Mouse (Mus musculus): ENCODE measurements around the gene Sgms2.
"Not testable (repeated sequence)": the region's sequence is repeated elsewhere in the genome, so short reads cannot be mapped to it uniquely, and the experiment has no call there.

Sgms2 gene

DNA sequence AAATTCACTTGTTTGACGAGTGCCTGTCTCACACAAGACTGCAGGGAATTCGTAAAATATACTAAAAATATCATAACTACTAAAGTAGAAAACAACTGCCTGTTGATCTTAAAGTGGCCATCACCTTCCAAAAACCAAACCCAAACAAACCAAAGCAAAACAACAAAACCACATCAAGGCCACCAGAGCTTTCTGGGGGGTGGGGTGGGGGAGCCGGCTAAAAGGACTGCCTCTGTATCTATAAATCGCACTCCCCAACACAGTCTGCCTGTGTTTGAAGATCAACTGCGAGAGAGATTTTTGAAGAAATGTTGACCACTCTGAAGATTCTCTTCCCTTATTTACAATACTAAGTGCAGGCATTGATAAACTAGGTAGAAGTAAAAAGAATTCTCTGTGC, 133.0 kb downstream of the Sgms2 start:
- DNase-seq (ENCODE audit: low spot score), result no peak

DNA sequence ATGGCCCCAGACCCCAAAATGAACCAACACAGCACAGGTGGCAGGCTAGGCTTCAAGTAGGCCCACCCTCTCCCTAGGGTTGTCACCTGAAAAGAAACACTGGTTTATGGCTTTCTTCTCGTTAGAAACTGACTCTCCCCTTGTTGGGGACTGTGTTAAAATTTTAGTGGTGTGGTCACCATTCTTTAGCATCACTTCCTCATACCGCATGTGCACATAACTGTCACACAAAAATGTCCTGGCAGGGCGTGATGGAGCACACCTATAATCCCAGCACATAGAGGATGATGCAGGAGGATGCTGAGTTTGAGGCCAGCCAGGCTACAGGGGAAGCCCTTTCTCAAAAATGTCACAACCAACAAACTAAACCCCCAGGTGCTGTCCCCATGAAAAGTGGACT, 133.6 kb downstream of the Sgms2 start:
- no peak for DNase-seq (ENCODE audit: low spot score)

DNA sequence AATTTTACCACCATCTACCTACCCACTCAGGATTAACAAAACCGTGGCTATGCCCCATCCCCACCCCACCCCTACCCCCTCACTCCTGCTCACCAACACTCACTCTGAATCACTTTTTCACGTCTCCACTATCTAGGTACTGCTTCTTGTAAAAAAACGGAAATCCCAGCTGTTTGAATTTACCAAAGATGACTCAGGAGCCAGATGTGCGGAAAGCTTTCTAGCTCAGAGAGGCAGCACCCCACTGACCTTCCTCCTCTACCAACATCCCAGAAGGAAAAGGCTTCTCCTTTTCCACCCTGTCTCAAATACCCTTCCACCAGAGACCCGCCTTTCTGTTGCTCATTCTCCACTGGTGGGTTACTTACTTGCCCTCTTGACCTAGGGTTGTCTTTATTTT, 135.2 kb downstream of the Sgms2 start:
- DNase-seq (ENCODE audit: low spot score), result no peak

DNA sequence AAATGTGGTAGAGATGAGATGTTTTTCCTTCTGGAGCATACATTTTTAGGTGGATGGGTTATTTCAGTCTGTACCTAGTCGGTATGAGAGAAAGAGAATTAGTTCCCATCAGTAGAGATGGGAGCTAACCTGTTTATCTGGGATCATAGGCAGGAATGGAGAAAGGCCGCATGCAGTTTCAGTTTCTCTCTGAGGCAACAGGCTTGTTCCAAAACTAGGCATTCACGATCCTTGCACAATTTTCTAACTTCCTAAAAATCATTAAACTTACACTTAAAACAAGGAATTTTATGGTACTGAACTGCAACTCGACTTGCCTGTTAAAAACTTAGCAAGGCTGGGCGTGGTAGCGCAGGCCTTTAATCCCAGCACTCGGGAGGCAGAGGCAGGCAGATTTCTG, 140.7 kb downstream of the Sgms2 start:
- DNase-seq (ENCODE audit: low spot score), result no peak

DNA sequence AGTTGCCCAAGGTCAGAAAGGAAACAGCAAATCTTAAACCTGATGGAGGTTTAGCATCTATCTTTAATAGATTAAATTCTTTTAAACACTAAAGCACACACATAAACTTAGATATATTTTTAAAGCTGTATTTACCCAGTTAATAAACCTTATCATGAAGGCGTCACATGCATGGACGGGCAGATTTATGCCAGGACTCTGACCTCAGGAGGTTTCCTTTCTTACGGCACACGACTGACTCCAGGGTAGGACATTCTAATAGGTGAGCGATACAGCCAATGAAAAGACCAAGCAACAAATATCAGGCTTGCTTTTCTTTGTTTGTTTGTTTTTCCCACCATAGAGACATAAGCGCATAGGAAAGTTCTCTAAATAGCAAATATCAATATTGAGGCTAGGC, 142.2 kb downstream of the Sgms2 start:
- no peak for DNase-seq (ENCODE audit: low spot score)

DNA sequence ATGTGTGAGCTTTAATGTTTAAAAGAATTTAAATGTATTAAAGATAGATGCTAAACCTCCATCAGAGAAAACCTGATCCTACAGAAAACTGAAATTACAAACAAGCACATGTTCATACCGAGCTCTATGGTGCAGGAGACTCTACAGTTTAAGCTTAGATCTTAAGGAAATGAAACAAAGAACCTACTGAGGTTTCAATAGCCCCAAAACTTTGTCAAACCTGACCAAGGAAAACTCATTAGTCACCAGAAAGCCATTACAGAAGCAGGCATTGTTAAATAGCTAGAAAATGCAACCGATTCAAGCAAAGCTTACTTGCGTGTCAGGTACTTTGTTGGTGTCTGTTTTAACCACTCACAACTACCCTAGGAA, 142.6 kb downstream of the Sgms2 start:
- DNase-seq (ENCODE audit: low spot score), result no peak

DNA sequence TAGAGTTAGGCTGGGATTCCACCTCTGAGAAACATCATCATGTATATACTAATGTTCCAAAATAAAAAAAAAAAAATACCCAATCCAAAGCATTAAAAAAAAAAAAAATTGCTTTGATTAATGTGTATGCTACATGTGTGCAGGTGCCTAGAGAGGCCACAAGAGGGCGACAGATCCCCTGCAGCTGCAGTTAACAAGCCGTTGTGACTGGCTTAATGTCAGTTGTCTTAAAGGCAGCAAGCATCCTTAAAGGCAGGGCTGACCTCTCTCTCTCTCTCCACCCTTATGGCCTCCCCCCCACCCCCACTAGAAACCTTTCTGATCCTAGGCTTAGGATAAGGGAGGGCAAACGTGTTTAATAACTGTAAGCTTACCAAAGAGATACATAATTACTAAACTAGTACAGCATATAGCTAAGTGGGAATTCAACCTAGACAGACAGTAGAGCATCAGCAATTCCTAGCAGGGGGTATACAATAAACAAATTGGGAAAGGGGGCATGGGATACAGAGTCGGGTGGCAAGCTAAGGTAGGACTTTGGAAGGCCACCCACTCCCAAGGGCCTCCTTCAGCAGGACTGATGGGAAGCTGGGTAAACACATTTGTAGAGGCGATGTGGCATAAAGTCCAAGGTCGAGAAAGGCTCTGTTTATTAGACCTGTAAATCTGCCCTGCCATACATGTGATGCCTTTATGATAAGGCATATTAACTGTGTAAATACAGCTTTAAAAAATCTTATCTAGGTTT, 143.2 kb downstream of the Sgms2 start:
- DNase-seq (ENCODE audit: low spot score), result no peak

DNA sequence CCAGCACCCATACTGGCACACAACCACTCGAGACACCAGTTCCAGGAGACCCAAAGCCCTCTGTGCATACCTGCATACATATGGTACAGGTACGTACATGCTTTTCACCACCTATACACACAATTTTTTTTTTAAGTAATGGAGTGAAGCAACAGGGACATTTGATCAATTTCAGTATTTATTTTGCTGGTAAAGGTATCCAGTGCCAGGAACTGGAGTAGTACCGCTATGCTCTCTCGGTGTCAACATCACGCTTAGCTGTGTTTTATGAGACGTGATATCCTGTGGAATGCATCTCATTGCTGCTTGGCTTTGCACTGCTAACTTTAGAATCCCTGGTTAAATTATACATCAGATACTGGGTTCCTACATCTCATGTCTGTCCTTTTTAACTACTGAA, 145.3 kb downstream of the Sgms2 start:
- DNase-seq (ENCODE audit: low spot score), result no peak

DNA sequence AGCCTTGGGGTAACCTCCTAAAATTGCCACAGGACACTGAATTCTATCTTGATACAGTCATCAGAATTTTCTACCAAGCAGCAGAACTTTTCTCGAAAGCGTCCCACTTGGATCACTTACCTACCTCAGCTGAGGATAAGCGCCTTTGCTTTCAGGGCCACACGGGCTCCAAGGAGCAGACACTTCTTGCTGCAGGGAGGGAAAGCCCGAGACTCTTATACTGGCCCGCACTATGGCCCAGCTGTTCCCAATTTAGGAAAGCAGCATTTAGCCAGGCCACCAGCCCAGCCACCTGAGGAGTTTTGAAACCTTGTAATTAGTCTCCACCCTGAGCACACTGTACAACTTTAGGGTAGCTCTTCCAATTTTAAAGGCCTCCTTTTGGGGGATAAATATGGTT, 147.9 kb downstream of the Sgms2 start:
- DNase-seq (ENCODE audit: low spot score), result no peak

DNA sequence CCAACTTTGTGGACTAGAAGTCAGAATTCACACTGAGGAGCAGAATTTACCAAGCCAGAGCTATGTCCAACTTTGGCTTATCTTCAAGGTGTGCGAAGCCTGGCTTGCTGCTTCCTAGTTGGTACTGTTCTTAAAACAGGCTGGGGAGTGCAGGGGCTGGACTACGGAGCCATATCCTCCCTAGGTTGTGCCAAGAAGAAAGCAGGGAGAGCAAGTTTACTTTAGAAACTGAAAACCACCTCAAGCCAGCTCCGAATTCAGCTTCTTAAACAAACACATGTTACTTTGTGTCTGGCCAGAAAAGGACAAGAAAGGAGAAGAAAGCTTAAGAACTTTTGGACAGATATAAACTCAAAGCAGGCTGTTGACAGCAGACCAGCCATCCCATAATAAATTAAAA, 150.3 kb downstream of the Sgms2 start:
- DNase-seq (ENCODE audit: low spot score), result no peak

DNA sequence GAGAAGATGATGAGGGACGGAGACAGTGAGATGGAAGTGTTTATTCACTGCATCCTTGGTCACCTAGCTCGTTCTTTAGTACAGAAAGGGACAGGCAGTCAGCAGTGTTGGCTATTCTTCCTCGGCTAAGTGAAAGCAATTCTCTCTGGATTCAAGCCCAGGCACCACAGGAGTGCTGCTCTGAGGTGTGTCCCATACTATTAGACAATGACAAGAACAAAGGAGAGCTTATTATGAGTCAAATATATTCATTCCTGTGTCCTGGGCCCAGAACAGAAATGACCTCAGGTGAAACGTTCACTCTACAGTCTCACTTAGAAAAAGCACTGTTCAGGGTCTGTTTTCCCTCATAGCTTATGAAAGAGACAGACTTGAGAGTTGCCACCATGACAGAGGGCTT, 151.9 kb downstream of the Sgms2 start:
- no peak for DNase-seq (ENCODE audit: low spot score)

DNA sequence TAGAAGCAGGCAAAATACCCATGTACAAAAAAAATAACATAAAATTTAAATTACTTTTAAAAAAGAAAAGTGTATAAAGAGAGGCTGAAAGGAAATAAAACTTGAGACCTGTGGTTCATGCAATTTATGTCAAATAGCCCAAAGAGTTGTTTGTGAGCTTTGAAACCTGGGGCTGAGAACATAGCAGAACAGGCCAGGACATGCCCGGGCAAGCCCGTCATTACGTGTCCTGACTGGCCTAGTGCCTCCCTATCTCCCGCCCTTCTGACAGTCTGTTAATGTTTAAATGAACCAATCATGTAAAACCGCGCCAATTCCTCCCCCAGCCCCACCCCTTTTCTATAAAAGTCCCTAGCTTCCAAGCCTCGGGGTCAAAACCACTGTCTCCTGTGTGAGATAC, 153.5 kb downstream of the Sgms2 start:
- not testable (repeated sequence) for DNase-seq (ENCODE audit: low spot score)

DNA sequence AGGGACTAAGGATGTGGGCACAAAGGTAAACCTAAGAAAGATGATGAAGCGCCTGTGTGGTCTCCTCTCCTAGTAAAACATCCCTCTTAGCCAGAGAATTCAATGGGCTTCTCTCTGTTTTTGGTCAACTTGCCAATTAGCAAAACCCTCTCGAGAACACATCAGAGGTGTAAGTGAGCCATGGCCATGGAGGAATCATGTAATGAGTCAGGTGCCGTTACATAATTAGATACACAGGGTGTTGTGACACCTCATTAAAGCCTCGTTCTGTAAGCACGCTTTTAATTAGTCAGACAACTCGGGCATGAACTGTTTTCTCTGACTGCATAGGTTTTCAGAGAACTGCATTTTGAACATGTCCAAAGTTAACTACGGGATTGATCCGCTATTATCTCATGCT, 154.6 kb downstream of the Sgms2 start:
- no peak for DNase-seq (ENCODE audit: low spot score)

DNA sequence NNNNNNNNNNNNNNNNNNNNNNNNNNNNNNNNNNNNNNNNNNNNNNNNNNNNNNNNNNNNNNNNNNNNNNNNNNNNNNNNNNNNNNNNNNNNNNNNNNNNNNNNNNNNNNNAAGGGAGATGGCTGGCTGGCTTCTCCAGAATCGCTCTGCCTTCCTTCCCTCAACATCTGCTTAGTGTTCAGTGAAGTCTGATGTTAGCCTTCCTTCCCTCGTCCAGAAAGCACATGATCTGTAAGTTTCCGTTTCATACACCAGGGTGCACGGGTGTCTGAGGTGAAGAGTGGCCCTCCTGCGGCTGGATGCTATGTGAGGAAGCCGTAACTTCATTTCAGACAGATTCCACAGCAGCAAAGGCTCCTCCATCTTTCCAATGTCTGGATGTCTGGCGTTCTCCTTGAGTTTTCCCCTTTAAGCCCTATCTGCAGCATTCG, 156.1 kb downstream of the Sgms2 start:
- no peak for DNase-seq (ENCODE audit: low spot score)

DNA sequence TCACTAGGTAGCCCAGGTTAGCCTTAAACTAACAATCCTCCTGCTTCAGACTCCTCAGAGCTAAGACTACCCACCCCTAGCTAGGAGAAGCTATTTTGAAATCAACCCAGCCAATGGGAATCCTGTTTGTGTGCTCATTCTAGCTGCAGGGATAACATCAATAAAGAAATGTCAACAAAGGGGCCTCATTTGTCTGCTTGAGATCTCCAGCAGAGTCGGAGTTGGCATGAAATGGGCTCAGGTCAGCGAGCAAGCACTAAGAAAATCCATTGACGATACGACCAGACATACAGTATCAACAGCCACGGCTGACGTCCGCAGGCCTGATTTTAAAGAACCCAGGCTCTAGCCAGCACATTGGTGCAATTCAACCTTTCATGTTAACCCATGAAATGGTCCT, 164.0 kb downstream of the Sgms2 start:
- DNase-seq (ENCODE audit: low spot score), result no peak

DNA sequence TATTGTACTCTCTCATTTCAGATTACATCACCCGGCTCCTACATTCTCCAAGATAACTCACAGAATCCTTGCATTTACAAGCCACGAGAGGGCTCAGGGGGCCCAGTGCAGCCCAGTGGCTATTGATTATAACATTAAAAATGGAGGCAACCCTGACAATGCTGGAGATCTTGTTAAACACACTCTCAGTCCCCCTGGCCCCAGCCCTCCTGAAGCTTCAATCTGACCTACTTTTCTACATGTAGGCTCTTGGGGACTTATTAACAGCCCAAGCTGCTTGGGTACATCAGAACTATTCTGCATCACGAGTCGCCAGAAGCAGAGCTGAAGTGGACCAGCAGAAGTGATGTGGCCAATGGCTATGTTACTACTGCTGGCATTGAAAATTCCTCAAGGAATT, 164.6 kb downstream of the Sgms2 start:
- no peak for DNase-seq (ENCODE audit: low spot score)

DNA sequence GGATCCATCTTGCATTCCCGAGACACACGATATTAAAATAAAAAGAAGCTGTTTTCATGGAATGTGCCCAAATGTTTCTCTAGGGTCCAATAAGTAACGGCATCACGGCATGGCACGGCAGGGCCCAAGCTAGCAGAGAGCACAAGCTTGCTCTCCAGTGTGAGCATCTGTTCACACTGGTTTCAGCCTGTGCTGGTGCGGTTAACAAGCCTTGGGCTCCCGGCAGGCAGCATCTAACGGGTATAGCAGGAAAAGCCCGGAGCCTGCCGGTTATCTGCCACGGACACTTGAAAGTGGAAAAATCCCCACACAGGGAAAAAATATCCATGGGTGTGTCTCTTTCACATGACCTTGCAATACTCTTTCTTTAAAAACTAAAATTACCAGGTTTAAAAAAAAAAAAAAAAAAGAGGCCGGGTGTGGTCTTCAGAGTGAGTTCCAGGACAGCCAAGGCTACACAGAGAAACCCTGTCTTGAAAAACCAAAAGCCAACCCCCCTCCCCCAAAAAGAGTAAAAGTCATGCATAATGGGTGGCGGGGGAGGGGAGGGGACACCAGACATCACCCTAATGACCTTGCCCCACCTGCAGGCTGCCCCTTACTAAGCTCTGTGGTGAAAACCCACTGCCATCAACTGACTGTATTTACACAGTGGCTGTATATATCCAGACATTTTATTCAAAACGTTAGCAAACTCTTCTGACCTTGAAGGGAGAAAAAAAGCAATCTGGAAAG, 169.0 kb downstream of the Sgms2 start:
- no peak for DNase-seq (ENCODE audit: low spot score)

DNA sequence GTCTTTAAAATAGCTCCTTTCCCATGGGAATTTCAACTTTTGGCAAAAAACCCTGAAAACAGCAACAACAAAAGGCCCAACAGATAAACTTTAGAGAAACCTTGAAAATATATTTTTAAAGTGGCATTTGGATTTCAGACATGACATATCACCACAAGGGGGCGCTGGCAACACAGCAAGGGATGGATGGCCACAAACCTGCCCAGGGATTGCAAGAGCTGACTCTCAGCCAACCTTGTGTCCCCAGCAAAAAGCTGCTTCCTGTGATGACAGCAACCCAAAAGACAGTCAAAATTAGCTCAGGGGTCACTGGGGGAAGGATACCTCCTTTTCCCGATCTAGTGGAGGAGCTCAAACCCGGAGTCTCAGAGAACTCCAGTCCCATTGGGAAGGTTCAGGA, 171.0 kb downstream of the Sgms2 start:
- peak; percentile 10 for DNase-seq (ENCODE audit: low spot score)

DNA sequence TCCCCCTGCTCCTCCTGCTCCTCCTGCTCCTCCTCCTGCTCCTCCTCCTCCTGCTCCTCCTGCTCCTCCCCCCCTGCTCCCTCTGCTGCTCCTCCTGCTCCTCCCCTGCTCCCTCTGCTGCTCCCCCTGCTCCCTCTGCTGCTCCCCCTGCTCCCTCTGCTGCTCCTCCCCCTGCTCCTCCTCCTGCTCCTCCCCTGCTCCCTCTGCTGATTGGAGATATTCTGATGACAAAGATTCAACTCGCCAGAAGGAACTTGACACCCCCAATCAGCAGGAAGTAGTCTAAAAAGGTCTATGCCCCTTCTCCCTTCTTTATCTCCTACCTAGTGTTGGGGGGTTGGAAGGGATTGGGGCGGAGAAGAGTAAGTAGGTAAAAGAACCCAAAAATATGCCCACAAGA, 173.0 kb downstream of the Sgms2 start:
- DNase-seq (ENCODE audit: low spot score), result no peak

DNA sequence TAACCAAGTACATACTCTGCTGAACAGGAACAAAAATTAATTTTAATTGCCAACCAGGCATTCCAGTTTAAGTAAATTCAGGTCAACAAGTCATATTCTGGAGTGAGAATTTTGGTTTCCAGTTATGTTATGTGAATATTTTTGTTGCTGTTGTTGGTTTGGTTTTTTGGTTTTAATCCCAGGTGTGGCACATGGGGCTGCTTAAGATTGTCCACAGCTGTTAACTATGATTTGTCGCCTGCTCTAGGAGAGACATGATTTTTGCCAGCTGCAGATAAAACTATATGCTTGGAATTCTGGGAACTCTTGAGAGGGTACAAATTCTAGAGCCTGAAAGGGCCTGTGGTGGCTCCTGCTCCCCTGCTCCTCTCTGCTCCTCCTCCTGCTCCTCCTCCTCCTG, 174.1 kb downstream of the Sgms2 start:
- no peak for DNase-seq (ENCODE audit: low spot score)

DNA sequence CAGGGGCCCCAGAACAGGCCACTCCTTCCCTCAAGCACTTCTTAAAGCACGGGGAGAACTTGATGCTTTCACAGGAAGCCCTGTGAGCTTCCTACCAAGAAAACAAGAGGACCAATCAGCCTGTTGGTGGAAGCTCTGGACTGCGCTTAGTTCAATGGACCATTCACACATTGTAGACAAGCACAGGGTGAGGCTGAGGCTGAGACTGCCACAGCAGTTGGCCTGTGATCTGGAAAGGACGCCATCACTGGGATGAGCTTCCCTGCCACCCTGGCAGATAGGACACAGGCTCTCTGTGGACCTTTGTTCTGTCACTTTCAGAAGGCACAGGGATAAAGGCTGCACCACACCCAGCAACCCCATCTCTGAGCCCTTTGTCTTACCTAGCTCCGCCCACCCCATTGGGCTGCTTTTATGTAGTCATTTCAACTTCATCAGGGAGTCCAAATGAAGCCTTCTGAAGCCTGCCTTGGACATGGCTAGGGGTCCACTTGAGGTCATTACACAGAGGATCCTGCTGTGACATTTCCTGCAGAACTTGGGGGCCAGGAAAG, 175.2 kb downstream of the Sgms2 start:
- DNase-seq (ENCODE audit: low spot score), result no peak

DNA sequence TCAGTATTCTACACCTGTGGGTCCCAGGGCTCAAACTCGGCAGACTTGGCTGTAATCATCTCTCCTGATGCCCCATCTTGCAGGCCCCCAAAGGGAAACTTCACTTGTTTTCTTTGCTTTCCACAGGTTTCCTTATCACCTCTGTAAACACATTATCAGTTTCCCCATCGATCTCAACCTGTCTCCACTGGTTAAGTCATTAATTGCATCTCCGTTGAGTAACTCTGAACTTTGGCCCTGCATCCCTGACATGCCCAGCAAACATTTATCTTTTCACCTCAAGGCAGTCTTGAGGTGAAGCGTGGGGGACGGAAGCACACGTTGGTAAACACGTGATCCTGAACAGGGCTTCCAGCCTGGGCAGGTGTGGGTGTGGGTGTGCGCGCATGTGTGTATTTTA, 178.9 kb downstream of the Sgms2 start:
- DNase-seq (ENCODE audit: low spot score), result no peak

DNA sequence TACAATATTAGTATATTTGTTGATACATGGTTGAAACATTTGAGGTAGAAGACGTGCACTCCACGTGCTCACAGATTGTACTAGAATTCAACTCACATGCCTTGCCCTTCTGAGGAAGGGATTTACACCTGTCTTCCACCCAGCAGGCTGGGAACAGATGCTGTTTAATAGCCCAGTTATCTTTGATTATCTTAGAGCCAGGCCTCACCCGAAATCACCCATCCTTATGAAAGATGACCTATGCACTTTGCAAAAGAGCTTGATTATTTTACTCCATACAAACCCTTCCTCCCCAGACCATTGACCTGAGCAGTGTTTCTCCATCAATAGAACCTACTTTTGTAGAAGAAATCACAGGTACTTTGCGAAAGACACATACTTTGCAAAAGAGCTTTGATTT, 180.6 kb downstream of the Sgms2 start:
- no peak for DNase-seq (ENCODE audit: low spot score)

DNA sequence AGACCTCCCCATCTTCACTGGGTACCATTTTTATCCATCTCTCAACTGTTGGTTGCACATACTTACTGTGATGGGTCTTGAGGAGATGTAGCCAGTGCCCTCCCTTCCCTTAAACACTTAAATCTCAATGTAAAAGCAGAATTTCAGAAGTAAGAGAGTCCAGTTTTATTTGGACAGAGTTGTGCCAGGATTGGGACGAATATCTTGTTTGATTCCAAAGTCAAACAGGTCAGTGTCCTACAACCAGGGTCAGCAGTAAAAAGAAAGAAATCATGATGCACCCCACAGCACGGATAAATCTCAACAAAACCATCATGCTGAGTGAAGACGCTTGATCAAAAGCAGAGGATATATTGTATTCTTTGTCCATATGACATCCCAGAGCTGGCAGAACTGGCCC, 183.4 kb downstream of the Sgms2 start:
- DNase-seq (ENCODE audit: low spot score), result no peak

Data from spleen, adult 12 weeks (tissue).